Mouse (Mus musculus) liver, embryonic 15.5 days (tissue): Measurements from ENCODE around the gene Ggta1. TPM values are rescaled to one million over a fixed set of nuclear protein-coding genes. Genes with fewer than 3 reads are reported as not detected.

Experiments
- ATAC-seq: fragments of 200-750 bp; cut with Nextera tagmentation; 2 replicates; pipeline ENCODE4 v1.8.0; 2017; ENCODE audit warnings: moderate number of reproducible peaks, mild to moderate bottlenecking, moderate library complexity; ENCODE audit not compliant: insufficient read depth
- H3K27ac ChIP-seq: fragments of 300-500 bp; sonication (generic); replicated peaks from 2 replicates; pipeline ENCODE4 v1.5.1; 2015; ENCODE audit warnings: mild to moderate bottlenecking, inconsistent platforms
- H3K27me3 ChIP-seq: fragments of 300-500 bp; sonication (generic); 2 replicates; pipeline ENCODE4 v1.6.1; 2015; ENCODE audit warnings: mild to moderate bottlenecking, inconsistent platforms
- H3K36me3 ChIP-seq: fragments of 300-500 bp; sonication (generic); replicated peaks from 2 replicates; pipeline ENCODE4 v1.6.1; 2015; ENCODE audit warnings: moderate library complexity, mild to moderate bottlenecking, inconsistent platforms
- H3K4me1 ChIP-seq: fragments of 300-500 bp; sonication (generic); replicated peaks from 2 replicates; pipeline ENCODE4 v1.6.1; 2015; ENCODE audit warnings: inconsistent platforms
- H3K4me2 ChIP-seq: fragments of 300-500 bp; sonication (generic); 2 replicates; pipeline ENCODE4 v1.6.1; 2015; ENCODE audit warnings: moderate library complexity, mild to moderate bottlenecking, inconsistent platforms
- H3K4me3 ChIP-seq: fragments of 300-500 bp; sonication (generic); replicated peaks from 2 replicates; pipeline ENCODE4 v1.5.1; 2015; ENCODE audit warnings: mild to moderate bottlenecking, inconsistent platforms
- H3K9ac ChIP-seq: fragments of 300-500 bp; sonication (generic); 2 replicates; pipeline ENCODE4 v1.6.1; 2015; ENCODE audit warnings: moderate library complexity, mild to moderate bottlenecking, inconsistent platforms
- H3K9me3 ChIP-seq: fragments of 300-500 bp; sonication (generic); replicated peaks from 2 replicates; pipeline ENCODE4 v1.6.1; 2016; ENCODE audit warnings: inconsistent platforms
- WGBS: fragments of 180-500 bp; shearing (Covaris S2); methylation state at CpG from one replicate; pipeline ENCODE4 v1.1.7; 2015; ENCODE audit warnings: mixed read lengths; ENCODE audit not compliant: insufficient replicate concordance; 5-methylcytosine and 5-hydroxymethylcytosine counted together
- polyA plus RNA-seq: library from polyadenylated mRNA; unstranded; fragments of >200 nt; fragmentation: Nextera tagmentation; extraction: Ambion mirVana; gene quantifications from 2 replicates; pipeline ENCODE4 v1.2.1, GENCODE M21; 2015

Gene Ggta1
- polyA plus RNA-seq, 1 experiment from 2014 or later, result 9.0 TPM

DNA sequence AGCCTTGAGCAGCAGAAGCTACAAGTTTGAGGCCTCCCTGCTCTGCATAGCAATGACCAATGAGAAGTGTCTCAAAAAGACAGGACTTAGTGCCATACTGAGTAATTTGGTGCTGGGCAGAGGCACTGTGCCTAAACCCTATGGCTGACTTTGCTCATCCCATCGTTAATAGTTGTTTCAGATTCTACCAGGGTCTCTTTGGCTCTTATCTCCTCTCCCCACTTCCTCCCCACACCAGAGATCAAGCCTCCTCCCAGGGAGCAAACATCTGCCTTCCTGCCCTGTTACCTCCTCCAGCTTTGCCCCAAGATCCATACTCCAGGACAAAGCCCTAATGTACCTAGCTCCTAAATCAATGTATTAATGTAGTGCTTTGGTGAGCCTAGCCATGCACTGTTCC, 45.8 kb downstream of the Ggta1 start:
- Histone ChIP-seq H3K27ac (peak overlapping the region; percentile 14; the same call in 1 of the 2 replicates), H3K4me3 (no peak overlapping the region), H3K27me3 (no peaks in the 10 kb centered on the region), H3K36me3 (peaks cover 46% of the 10 kb centered on the region), H3K9me3 (no peaks in the 10 kb centered on the region), H3K4me1 (peaks cover 58% of the 10 kb centered on the region), H3K9ac (no peak overlapping the region), H3K4me2 (no peak overlapping the region)
- 10% methylated on average over 1 of the region's 1 CpGs for WGBS
- ATAC-seq, result no peak

DNA sequence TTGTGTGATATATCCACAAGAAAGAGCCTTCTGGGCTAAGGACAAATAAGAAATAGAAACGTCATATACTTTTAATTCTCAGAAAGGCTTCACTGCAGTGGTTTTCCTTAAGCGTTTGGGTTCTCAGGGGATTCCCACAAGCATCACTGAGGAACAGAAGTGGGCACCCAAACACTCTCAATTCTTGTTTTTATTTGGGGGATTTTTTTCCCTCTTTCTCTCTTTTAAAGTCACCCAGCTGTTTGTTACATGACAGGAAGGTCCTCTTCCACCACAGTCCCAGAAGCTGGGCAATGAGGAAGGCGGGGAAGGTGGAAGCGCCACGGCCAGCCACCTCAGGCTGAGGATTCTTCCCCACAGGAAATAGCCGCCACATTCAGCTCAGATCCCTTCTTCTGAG, 46.6 kb downstream of the Ggta1 start:
- peak overlapping the region; percentile 14; the same call in 1 of the 2 replicates for H3K27ac ChIP-seq
- H3K4me1 ChIP-seq, result peaks cover 50% of the 10 kb centered on the region
- H3K9me3 ChIP-seq, result no peaks in the 10 kb centered on the region

DNA sequence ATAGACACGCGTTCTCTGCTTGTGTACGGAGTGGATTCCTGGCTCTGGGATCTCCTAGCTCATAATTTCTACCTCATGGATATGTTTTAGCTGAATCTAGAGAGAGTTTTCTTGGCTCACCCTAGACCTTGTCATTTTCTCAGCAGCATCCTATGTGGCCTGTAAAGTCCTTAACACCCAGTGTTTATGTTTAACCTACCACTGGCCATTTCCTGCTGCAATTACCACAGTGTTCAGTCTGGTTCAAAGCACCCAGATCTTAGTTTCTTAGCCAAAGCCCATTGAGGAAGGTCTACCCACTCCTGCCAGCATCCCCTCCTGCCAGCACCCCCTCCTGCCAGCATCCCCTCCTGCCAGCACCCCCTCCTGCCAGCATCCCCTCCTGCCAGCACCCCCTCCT, 50.2 kb downstream of the Ggta1 start:
- no peak overlapping the region for H3K27ac ChIP-seq
- 89% methylated on average over 3 of the region's 3 CpGs for WGBS
- H3K4me2 ChIP-seq, result no peak overlapping the region
- no peaks in the 10 kb centered on the region for H3K27me3 ChIP-seq
- peaks cover 15% of the 10 kb centered on the region for H3K4me1 ChIP-seq
- no peak for ATAC-seq
- H3K36me3 ChIP-seq, result peaks cover 43% of the 10 kb centered on the region
- H3K4me3 ChIP-seq, result no peak overlapping the region
- no peak overlapping the region for H3K9ac ChIP-seq
- no peaks in the 10 kb centered on the region for H3K9me3 ChIP-seq

More for the DNA sequence above, 46.6 kb downstream of the Ggta1 start:
- H3K4me3 ChIP-seq, result no peak overlapping the region
- no peak overlapping the region for H3K9ac ChIP-seq
- H3K27me3 ChIP-seq, result no peaks in the 10 kb centered on the region
- H3K36me3 ChIP-seq, result peaks cover 43% of the 10 kb centered on the region
- ATAC-seq, result no peak
- no peak overlapping the region for H3K4me2 ChIP-seq
- WGBS, result 61% methylated on average over 6 of the region's 6 CpGs

DNA sequence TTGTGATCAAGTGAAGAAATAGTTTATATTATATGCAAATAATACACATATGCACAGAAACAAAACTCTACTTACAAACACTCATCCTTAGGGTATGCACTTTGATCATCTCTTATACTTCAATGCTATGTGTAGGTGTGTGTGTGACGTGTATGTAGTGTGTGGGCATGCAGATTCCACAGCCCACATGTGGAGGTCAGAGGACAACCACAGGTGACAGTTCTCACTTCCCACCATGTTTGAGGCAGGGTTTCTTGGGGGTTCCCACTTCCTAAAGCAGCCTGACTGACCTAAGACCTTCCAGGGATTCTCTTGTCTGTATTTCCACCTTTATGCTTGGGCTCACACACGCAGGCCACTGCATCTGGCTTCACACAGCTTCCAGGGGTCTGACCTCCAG, 50.8 kb downstream of the Ggta1 start:
- no peak for ATAC-seq
- H3K36me3 ChIP-seq, result peaks cover 49% of the 10 kb centered on the region

DNA sequence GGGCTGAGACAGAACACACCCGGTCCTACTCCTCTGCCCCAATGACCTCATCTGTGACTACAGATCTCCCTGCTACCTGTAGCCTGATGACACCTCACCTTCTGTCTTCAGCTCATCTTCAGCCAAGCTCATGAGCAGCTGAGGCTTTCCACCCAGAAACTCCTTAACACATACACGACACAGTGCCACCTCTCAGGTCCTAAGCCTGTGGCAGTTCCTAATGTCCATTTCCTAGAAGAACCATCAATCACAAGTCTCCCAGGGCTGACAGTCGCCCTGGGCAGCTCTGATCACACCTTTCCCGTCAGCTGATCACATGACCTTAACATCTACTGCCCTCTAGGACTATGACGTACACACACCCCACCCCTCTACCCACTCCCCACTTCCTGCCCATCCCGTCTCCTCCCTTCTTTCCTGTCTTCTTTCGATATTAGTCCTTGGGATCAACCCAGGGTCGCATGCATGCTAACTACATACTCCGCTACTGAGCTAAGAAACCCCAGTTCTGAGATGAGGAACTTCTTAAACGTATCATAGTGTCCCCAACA, 51.3 kb downstream of the Ggta1 start:
- Histone ChIP-seq H3K4me1 (peaks cover 4% of the 10 kb centered on the region), H3K27ac (no peak overlapping the region), H3K36me3 (peaks cover 53% of the 10 kb centered on the region), H3K9me3 (no peaks in the 10 kb centered on the region), H3K9ac (no peak overlapping the region), H3K27me3 (no peaks in the 10 kb centered on the region), H3K4me2 (no peak overlapping the region), H3K4me3 (no peak overlapping the region)
- WGBS, result 62% methylated on average over 10 of the region's 10 CpGs
- no peak for ATAC-seq

More for the DNA sequence above, 50.8 kb downstream of the Ggta1 start:
- Histone ChIP-seq H3K4me1 (peaks cover 9% of the 10 kb centered on the region), H3K27me3 (no peaks in the 10 kb centered on the region), H3K9me3 (no peaks in the 10 kb centered on the region), H3K27ac (no peak overlapping the region), H3K4me2 (no peak overlapping the region), H3K9ac (no peak overlapping the region), H3K4me3 (no peak overlapping the region)
- WGBS, result 80% methylated on average over 2 of the region's 2 CpGs

DNA sequence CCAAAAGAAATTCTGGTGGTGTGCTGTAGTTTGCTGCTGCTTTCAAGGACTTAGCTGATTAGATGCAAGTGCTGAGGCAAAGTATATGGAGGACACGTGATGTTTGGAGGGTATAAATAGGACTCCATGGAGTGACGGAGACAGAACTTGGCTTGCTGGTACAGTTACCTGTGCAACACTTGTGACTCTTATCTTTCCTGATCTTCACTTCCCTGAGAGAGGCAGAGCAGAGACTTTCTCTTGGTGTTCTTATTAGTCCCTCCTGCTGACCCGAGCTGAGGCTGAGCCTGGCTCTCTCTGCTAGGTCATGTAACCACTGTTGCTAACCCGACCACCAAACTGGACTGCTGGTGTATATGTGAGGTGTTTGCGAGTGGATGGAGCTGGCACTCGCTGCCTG, 53.6 kb downstream of the Ggta1 start:
- H3K27ac ChIP-seq, result no peak overlapping the region
- H3K4me2 ChIP-seq, result no peak overlapping the region
- no peak overlapping the region for H3K9ac ChIP-seq
- H3K4me3 ChIP-seq, result no peak overlapping the region
- 76% methylated on average over 6 of the region's 6 CpGs for WGBS
- H3K9me3 ChIP-seq, result no peaks in the 10 kb centered on the region
- ATAC-seq, result no peak
- H3K27me3 ChIP-seq, result no peaks in the 10 kb centered on the region
- H3K36me3 ChIP-seq, result peaks cover 62% of the 10 kb centered on the region
- peaks cover 3% of the 10 kb centered on the region; the same call in 1 of the 2 replicates for H3K4me1 ChIP-seq

DNA sequence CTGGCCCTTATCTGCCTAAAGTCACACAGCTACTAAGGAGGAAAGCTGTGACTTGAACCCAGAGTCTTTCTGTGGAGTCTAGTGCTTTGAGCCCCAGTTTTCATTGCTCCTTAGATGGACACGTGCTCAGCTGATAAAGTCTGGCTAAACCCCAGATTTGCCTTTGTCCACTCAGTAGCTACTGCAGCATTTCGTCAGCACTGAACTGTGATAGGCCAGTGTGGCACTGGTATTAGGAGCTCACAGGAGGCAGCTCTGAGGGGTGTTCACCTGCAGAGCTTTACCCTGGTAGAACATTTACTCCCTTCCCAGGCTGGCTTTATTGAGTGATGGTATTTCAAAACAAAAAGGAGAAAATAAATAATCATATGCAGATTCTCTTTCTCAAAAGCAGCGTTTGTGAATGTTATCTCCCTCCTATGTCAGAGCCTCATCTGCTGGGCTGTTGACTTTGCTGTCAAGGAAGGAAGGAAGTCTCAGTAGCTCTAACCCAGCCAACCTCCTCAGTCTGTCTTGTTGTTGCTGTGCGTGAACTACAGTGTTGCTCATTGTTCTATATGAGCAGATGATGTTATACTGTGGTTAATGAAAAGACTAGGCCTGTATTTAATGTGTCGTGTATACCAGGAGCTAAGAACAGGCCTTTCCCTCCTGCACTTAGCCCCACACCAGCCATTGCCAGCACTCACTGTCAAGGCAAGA, 54.5 kb downstream of the Ggta1 start:
- Histone ChIP-seq H3K36me3 (peaks cover 60% of the 10 kb centered on the region), H3K9me3 (no peaks in the 10 kb centered on the region), H3K4me3 (no peak overlapping the region), H3K27me3 (no peaks in the 10 kb centered on the region), H3K4me2 (no peak overlapping the region), H3K4me1 (peaks cover 3% of the 10 kb centered on the region; the same call in 1 of the 2 replicates), H3K27ac (0 out of 2 replicates have a peak overlapping the region, but pooled peaks have one; percentile 3), H3K9ac (no peak overlapping the region)
- 60% methylated on average over 5 of the region's 5 CpGs for WGBS
- no peak; the same call in 1 of the 2 replicates for ATAC-seq

DNA sequence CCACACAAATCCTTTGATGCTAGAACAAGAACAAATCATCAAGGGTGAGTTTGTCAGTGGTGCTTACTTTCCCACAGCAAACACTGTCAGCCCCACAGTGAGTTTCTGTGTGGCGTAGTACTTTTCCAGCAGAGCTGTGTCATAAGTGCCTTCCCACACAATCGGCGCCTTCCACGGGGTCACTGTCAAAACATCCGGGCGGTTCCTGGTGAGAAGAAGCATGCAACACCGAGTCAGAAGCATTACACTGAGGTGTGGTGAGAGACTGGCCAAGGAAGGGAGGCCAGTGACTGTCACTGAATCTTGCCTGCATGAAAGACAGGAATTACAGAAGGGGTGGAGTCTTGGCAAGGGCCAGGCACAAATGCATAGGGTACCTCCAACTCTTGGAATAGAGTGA, 55.2 kb downstream of the Ggta1 start:
- Histone ChIP-seq H3K4me1 (peaks cover 3% of the 10 kb centered on the region; the same call in 1 of the 2 replicates), H3K9ac (no peak overlapping the region), H3K36me3 (peaks cover 62% of the 10 kb centered on the region), H3K4me3 (no peak overlapping the region), H3K4me2 (no peak overlapping the region), H3K9me3 (no peaks in the 10 kb centered on the region), H3K27ac (no peak overlapping the region), H3K27me3 (no peaks in the 10 kb centered on the region)
- WGBS, result 78% methylated on average over 7 of the region's 7 CpGs
- ATAC-seq, result no peak

DNA sequence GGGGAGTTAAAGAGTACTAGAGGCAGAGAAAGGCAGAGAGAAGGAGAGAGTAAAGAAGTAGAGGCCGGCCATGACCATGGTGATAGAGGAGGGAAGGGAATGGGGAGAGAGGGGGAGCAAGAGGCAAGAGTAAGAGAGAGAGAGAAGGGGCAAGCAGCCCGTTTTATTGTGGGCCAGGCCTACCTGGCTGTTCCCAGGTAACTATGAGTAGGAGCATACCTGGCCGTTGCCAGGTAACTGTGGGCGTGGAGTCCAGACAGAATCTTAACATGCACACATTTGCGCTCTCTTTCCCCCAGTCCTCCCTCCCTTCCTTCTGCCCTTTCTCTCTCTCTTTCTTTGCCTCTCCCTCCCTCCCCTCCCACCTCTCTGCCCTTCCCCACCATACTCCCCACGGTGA, 55.8 kb downstream of the Ggta1 start:
- no peak overlapping the region for H3K27ac ChIP-seq
- H3K4me3 ChIP-seq, result no peak overlapping the region
- H3K9me3 ChIP-seq, result no peaks in the 10 kb centered on the region
- ATAC-seq, result no peak
- 70% methylated on average over 6 of the region's 6 CpGs for WGBS
- H3K4me1 ChIP-seq, result peaks cover 3% of the 10 kb centered on the region; the same call in 1 of the 2 replicates
- no peaks in the 10 kb centered on the region for H3K27me3 ChIP-seq
- H3K9ac ChIP-seq, result no peak overlapping the region
- H3K4me2 ChIP-seq, result no peak overlapping the region
- H3K36me3 ChIP-seq, result peaks cover 64% of the 10 kb centered on the region

DNA sequence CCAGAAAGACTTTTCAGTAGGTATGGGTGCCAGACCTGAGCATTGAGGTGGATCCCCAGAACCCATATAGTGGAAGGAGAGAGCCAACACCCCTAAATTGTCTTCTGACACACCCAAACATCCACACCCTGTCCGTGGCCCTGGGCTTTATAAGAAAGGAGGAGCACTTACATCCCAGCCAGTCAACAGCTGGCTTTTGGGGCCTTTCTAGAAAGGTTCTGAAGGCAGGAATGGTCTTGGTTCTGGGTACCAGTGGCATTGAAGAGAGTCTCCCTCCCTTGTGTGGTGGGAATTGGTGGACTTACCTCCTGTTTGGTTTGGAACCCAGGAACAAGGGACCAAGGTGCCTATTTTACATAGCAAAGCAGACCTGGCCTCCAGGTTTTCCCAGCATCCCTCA, 56.4 kb downstream of the Ggta1 start:
- no peak overlapping the region for H3K9ac ChIP-seq
- no peaks in the 10 kb centered on the region for H3K9me3 ChIP-seq
- no peaks in the 10 kb centered on the region for H3K27me3 ChIP-seq
- H3K4me1 ChIP-seq, result peaks cover 3% of the 10 kb centered on the region; the same call in 1 of the 2 replicates
- H3K27ac ChIP-seq, result no peak overlapping the region
- no peak for ATAC-seq
- H3K4me3 ChIP-seq, result no peak overlapping the region
- WGBS, result 33% methylated on average over 1 of the region's 1 CpGs
- peaks cover 66% of the 10 kb centered on the region for H3K36me3 ChIP-seq
- H3K4me2 ChIP-seq, result no peak overlapping the region

DNA sequence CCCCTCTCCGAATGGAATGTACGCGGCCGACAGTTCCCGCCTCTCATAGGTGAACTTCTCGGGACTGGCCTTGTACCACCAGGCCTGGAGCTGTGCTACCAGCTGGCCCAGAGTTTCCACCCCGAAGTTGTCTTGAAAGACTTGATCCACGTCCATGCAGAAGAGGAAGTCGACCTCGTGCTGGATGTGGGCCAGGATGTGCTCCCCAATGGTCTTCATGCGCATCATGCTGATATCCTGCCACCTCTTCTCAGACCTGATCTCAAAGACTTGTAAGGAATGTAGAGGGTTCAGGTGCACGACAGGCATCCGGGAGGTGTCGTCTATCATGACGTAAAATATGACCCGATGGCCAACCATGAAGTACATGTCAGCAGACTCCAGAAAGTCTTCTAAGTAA, 60.6 kb downstream of the Ggta1 start:
- Histone ChIP-seq H3K4me1 (peaks cover 9% of the 10 kb centered on the region; the same call in 1 of the 2 replicates), H3K27ac (no peak overlapping the region), H3K27me3 (no peaks in the 10 kb centered on the region), H3K4me2 (no peak overlapping the region), H3K9me3 (no peaks in the 10 kb centered on the region), H3K4me3 (no peak overlapping the region), H3K9ac (no peak overlapping the region), H3K36me3 (peaks cover 41% of the 10 kb centered on the region)
- ATAC-seq, result no peak
- WGBS, result 81% methylated on average over 16 of the region's 16 CpGs
